Mouse (Mus musculus) lung, postnatal 36 days (tissue): ENCODE measurements around the gene Abtb2.

ENCODE experiments used
- DNase-seq: peaks from one replicate; pipeline ENCODE4 v3.0.0; 2022; ENCODE audit warnings: mixed read lengths

The Abtb2 gene

DNA sequence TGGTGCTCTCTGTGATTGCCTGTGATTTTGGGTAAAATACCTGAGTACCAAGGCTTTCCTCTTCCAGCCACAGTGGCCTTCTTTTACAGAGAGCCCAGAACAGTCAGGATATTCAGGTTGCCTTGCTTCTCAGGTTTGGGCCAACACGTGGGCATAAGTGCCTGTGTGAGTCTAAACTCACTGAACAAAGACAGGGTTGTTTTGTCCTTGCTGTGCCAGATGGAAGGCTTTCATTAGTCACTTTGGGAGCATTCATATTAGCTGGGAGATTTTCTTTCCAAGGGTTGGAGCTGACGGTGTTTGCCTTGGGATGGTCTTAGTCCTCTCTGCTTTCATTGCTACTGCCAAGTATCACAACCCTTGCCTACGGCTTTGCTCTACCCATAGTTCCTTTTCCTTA is 20.3 kb downstream of the Abtb2 start:
- no peak for DNase-seq

DNA sequence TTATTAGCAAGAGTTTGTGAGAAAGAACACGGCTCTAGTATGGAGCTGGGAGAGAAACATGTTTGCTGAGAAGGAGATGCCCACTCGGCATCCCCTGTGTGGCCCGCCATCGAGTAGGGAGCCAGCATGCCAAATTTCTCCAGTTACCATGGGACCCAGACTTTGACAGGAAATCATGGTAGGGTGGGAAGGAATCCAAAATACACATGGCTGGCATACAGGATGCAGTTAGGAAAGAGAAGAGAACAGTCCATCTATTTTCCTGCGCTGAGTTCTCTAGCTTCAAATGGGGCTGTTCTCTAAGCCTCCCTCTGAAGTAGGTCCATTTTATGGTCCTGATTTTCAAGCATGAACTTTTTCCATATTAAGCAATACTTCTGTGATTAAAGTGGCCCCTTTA is 22.7 kb downstream of the Abtb2 start:
- peak; percentile 21 for DNase-seq

DNA sequence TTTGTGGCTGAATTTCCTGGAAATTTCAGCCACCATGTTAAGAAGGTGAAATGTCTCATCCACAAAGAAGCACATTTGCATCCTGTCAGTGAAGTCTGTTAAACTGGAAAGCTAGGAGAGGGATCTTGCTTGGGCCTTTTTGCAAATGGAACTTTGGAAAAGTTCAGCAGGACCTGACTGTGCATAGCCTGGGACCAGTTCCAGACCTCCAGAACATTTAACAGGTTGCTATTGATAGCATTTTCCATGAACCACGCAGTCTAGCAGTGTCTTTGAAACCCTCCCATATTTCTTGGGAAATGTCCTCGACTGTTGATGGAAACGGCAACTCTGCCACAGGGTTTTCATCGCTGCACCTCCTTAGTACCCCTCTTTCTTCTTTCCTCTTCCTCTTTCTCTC is 23.3 kb downstream of the Abtb2 start:
- DNase-seq: no peak

DNA sequence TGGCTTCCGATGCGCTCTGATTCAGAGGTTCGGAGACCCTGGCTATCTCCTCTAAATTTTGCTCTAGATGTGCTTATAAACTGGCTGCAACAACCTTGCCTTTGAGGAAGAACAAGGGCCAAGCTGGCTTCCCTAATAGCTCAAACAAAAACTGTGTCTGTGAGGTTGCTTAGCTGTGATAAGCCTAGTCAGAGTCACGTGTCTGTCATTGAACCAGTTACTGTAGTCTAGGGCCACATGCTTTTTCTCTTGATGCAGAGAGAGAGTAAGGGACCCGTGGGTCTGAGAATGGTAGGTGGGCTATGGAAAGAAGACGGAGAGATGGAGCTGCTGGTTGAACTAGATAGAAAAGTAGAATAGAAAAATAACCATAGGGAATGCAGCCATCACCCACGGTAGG is 24.5 kb downstream of the Abtb2 start:
- no peak for DNase-seq

DNA sequence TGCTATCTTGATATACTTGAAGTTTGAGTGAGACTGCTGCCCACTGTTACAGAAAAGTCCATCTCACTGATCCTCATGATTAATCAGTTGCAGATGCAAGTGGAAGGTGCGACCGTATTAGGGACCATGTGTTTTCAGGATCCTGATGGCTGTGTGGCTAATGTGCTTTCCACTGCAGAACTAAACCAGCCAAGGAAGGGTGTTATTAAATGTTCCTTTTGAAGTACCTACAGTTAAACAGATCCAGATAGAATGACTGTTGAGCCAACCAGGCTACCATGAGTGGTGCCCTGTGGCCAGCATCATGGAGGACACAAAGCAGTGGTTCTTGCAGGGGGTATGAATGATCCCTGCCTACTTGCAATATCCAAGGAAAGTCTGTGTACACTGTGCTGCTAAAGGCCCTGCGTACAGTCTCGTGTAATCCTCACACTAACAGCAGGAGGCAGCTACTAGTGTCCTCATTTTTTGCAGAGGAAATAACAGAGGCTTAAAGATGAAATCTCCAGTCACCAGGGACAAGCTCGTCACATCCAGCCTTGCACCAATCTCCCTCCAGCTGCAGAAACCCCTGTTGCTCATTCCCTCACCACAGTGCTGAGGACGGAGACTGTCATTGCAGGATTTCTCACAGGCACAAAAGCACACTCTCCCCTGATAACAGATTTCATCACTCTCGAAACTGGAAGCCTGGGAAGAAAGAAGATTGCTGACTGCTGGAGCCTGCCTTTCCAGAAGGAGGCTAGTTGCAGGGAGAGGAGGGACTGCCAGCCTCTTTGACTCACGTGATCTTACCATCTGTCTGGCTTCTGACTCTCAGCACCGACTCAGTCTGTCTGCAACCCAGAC is 25.9 kb downstream of the Abtb2 start:
- DNase-seq: peak; percentile 35

DNA sequence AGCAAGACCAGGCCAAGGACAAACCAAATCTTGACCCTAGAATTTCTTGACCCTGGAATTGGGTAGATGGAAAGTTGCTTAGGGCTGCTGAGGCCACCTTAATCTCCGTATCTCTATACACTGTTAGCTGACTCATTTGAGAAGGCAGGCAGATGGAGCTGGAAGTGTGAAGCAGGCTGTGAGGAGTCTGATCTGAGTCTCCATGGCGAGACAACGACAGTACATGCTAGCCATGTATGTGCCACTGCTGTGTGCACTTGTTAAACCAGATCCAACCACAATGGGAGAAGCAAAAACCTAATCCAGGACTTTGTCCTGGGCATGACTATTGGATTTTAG is 26.4 kb downstream of the Abtb2 start:
- no peak for DNase-seq

DNA sequence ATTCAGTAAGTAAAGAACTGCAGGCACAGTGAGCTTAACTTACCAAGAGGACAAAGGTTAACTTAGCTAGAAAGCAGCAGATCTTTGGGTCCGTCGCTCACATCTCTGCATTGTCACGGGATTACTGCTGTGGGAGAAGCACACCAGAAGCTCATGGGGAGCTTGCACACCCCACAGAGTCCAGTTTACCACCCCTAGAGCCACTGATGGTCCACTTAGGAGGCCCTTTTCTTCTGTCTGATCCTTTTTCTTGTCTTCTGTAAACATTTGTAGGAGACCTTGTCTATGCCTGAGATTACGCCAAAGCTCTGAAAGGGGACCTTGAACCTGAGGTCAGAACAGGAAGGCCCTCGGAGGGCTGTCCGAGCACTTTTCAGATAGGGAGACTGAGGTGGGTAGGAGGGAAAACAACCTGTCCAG is 28.5 kb downstream of the Abtb2 start:
- no peak for DNase-seq

DNA sequence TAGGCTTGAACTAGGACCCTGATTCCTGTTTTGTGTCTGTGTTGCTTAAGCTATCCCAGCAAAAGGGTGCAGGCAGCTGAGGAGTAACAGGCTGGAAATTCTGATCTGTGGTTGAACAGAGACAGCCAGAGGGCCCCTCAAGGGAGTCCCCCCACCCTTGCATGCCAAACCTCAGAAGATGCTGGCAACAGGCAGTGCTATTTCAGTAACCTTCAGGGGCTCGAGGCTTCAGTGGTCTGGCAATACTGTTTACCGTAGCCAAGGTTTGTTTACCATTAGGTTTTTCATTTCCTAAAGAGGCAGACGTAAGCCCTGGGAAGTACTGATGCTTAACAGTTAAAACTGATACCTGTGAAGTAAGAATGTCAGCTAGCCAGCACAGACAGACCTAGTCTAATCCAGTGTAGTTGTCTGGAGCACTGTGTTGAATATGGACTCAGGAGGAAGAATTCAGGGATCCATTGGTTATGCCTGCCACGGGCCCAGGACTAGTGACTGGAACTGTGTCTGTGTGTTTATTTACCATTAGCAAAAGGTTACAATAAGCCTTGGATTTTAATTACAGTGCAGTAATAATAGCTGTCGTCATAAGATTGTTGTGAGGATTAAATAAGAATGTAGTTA is 29.0 kb downstream of the Abtb2 start:
- DNase-seq: no peak

DNA sequence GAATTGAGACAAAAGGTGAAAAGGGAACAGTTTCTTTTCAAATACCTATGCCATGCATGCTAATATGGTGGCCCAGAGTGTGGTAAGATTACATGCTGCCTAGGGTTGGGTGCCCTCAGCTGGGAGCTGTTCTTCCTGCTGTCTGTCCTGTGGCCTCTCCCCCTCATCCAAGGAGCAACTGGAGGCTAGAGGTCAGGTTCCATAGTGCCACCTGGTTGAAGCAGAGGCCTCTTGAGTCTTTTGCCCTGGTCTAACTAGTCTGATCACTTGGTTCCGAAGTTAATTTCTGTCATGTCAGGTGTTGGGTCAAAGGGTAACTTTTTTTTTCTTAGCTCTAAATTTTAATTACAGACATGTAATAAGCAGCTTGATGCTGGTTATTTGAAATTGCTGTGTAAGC is 33.2 kb downstream of the Abtb2 start:
- no peak for DNase-seq

DNA sequence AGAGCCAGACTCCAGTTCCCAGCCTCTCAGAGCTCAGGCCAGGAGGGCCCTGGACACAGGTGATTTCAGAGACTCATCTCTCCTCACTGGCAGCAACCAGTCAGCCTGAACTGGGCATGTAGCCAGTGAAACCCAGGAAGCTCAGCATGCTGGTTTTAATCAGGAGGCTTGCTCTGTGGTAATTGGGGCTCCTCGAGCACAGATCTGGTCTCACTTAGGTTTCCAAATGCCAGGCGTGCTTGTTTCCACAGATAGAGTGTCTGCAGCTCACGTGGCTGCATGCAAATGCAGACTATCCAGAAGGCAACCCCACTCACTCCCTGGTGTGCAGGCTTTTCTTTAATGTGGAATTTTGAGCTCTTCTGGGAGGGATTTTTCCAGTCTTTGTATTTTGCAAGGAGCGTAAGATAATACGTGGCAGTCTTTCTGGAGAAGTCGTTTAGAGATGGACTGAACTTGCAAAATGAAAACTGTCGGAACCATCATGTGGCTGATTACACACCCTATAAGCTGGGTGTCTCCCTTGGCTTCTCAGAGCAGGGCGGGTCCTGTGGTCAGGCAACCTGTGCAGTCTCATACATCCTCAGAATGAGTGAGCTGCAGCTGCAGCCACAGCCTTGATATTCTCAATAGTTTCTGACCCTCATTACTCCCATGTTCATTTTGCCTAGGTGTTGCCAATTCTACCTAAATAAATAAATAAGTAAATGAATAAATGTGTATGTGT is 34.2 kb downstream of the Abtb2 start:
- no peak for DNase-seq

DNA sequence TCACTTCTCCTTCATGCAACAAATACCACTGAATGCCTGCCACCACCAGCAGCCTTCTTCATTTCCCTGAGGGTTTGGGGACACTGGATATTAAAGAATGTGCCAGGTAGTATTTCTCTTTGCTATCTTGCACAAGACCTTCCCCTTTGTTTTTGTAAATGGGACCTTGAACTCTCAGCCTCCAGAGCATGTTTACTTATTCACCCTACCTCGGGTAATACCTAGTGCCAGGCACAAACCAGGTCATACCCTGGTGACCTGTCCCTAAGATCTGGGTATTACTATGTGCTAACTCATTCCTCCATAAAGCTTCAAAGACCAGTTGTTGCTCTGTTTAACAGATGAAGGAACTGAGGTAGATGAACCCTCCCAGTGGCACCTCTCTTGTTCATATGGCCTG is 35.0 kb downstream of the Abtb2 start:
- DNase-seq: no peak

DNA sequence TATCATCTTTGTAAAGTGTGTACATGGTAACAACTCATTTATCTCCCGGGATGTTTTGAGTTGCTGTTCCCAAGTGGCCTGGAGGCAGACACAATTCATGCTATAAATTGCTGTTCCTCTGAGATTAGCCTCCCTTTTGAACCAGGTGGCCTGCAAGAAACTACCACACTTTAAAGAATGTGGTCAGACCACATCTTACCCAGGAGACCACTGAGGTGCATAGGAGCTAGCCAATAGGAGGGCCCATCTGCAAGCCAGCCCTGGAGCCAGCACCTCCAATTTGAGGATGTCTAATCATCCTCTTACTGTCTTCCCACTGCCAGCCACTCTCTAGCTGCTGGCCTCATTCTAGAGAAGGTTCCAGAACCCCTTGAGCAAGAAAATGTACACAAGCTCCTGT is 35.4 kb downstream of the Abtb2 start:
- no peak for DNase-seq

DNA sequence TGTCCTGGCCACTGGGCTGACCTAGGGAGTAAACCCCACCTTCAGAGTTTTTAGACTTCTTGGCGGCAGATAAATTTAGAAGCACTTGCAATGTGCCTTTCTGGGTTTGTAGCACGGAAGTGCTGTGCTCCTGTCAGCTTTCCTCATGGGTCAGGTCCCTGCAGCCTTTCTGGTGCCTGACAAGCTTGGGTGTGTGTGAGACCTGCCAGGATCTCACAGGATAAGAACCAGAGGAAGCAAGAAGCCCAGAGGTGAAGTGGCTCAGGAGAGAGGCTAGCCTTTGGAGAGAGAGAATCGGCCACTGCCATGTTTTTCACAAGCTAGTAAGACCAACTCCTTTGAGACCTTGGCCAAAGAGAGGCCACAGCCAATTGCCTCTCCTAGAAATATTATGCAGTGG is 37.1 kb downstream of the Abtb2 start:
- no peak for DNase-seq

DNA sequence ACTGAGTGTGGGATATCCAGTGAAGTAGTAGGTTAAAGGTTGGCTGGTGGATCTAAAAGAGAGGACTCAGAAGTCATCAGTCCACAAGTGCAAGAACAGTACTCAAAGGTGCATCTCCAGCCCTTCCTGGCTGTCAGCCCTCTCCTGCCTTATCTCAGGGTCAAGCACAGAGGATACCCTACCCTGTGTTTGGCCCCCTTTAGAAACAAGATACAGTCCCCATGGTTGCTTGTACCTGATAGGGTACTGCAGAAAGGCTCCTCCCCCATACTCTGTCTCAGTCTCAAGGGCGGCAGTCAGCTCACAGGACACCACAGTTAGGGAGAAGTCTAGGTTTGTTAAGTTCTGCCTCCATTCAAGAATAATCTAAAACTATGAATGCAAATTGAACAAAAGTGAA is 37.8 kb downstream of the Abtb2 start:
- no peak for DNase-seq

DNA sequence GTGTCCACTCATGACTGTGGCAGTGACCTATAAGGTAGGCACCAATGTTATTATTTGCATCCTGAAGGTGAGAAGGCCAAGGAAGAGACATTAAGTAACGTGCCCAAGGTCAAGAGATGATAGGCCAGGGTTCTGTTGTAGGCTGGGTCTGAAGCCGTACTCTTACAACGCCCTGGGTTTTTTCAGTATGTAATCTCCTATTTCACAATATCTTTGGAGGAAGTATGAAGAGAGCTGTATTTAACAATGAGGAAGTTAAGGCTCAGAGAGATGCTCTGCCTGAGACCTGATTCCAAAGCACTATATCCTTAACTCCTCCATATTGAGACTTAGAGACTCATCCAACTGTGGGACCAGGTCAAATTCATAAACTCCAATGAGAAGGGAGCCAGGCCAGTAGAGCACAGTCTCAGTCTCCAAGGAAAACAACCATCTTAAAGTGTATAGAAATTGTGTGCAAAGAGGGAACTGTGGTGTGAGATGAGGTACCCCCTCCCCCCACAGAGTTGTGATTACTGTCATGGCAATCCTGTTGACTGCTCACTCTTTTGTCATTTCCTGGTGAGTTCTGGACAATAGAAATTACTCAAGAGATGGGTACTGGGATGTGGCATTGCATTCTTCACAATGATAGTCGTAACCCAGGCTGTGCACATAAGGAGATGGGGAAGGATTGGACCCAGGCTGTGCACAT is 39.8 kb downstream of the Abtb2 start:
- DNase-seq: peak; percentile 54

DNA sequence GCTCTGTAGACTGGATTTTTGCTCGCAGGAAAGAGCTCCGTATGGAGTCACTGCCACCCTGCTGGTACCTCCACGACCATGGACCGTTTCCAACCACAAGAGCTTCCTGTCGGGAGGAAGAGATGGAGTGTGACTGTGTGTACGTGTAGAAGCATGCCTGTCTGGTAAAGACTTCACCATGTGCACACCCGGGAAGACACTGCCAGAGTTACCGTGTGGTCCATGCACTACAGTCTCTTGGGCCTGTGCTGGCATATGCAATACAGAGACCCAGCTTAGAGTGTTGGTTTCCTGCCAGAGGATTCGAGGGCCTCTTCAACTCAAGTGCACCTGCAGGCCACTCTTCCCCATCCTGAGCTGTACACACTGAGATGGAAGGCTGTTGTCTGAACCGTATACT is 41.8 kb downstream of the Abtb2 start:
- DNase-seq: peak; percentile 86

DNA sequence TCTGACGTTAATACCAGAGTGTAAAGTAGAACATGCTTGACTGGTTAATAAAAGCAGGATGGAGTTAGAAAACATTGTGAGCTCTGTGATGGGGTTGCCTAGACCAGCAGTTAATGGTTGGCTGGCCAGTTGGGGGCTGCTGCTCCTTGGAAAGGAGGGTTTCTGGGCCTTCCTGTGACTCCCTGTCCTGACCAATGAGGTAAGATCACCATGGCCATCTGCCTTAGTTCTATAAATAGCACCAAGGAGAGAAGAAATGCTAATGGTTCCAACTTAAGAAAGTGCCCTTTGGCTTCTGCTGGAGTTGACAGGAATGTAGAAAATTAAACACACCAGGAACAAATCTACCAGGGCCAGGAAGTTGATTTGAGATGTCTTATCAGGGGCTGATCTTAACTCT is 42.8 kb downstream of the Abtb2 start:
- no peak for DNase-seq

DNA sequence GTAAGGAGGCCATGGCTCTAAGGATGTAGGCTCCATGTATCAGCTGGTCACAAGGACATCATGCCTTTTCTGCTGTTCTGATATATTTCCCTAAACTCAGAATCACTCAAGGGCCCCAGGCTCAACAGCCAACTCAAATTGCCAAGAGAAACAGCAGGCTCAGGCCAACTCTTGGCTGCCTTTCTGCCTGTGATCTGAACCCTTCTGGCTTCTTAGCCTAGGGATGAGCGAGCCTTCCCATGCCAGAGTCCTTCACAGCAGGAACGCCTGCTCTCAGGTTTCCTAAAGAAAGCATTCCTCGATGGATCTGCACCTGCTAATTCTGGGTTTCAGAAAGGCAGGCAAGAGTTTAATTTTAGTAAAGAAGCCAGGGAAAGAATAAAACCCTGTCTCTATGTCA is 43.4 kb downstream of the Abtb2 start:
- DNase-seq: peak; percentile 22

DNA sequence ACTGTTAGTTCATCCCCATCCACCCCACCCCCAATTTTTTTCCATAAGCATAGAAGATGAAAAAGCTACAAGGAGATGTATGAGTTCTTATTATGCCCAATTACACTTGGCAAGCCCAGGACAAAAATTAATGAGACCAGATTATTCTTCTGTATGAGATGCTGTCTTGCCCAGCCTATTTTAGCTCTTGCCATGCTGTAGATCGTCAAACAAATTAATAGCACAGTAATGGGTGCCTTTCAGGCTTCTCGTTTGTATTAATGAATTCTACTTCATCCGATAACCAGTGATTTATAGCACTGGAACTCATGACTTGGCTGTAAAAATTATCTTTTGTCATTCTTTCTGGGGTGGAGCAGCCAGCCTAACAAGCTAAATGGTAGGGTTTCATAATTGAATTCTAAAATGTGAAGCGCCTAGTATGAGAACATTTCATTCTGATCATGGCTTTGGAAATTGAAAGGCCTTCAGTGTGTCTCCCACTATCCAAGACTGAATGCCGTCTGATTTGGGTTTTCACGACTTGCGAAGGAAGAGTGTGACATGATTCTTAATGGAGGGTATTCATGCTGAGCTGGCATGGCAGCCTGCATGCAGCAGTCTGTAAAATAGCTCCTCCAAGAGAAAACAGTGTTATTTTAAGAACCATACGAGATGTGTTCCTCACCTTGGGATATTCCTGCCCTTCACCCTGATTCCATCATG is 44.9 kb downstream of the Abtb2 start:
- DNase-seq: no peak

DNA sequence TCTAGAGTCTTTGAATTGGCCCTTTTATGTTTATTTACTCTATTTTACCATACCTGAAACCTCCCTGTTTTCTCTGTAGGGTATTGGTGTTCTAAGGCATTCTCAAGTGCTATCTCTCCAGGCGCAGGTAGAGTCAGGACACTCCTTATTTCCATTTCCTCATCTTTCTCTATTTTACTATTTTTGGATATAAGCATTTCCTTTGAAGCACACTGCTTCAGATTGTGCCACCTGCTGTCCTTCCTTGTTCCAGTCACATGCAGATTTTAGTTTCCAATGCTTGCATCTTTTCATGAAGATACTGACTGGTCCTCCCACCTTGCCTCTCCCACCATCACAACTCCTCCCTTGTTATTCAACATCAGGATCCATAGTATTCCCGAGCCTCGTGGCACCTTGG is 47.8 kb downstream of the Abtb2 start:
- DNase-seq: no peak

DNA sequence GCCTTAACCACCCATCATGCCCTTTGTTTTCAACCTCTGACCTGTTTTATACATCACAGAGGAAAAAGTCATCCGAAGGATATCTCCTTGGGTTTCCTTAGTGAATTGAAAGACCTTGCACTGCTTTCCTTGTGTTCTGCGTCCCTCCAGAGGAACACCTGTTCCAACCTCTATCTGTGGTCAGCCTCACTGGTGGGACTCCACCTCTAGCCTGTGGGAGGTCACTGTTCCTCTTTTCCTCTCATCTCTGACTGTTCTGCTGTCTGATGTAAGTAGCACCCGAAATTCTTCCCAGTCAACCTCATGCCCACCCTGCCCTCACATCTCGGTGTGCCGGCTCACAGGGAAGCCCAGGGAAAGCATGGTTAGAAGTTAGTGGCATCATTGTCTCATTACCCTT is 48.9 kb downstream of the Abtb2 start:
- DNase-seq: no peak

DNA sequence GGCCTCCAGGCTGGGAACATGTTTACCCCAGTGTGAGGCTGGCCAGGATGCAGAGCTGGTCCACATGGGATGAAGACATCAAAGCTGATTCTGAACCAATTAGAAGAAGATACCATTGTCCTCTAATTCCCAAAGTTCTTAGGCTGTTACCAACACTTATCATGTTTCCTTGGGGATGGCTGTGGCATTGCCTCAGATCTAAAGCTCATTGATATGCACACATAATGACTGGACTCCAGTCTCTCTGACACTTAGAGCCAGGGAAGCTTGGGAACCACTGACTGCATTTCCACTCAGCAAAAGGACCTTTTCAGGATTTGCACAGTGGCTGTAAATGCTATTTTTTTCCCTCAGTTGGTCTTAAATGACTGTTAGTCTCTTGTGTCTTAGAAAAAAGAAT is 52.3 kb downstream of the Abtb2 start:
- no peak for DNase-seq

DNA sequence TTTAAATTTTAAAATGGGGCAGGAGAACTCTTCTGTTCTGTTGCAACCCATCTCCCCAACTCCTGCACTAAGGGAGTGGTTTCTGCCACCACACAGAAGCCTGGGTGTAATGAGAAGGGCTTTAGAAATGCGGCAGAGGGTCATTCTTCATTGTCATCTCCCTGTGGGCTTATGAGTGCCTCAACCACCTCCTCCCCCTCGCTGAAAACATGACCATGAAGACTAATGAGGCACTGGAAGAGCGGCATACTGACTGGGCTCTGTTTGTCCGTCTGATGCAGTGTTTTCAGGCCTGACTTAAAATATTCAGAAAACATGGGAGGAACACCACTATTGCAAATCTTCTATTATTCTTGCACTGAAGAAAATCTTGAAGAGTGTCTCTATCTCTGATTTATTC is 56.8 kb downstream of the Abtb2 start:
- DNase-seq: no peak
